Mouse (Mus musculus): ENCODE data around the gene Tef. TPM values are rescaled to one million over a fixed set of nuclear protein-coding genes. Genes with fewer than 3 reads are reported as not detected.

The Tef gene
- polyA plus RNA-seq, 1 experiment from 2014 or later: 8.4 TPM

GRCm38 (mm10) chr15:81856938-81857723 lies 54.9 kb downstream of the Tef start:
- H3K4me1 ChIP-seq: peaks cover 65% of the 10 kb centered on the region

GRCm38 (mm10) chr15:81857724-81858116 lies 55.5 kb downstream of the Tef start:
- ATAC-seq: peak; percentile 36
- Histone ChIP-seq H3K4me3 (peak overlapping the region; percentile 83), H3K27ac (peak overlapping the region; percentile 92), H3K27me3 (replicated peaks) (no peaks in the 10 kb centered on the region), H3K9ac (peak overlapping the region; percentile 92), H3K36me3 (peaks cover 22% of the 10 kb centered on the region), H3K4me1 (peaks cover 59% of the 10 kb centered on the region), H3K4me2 (peak overlapping the region; percentile 89), H3K9me3 (replicated peaks) (no peaks in the 10 kb centered on the region)
- under 1% methylated on average over 33 of the region's 33 CpGs for WGBS (ENCODE audit: insufficient replicate concordance)

More at GRCm38 (mm10) chr15:81856938-81857723, 54.9 kb downstream of the Tef start:
- Histone ChIP-seq H3K9me3 (replicated peaks) (no peaks in the 10 kb centered on the region), H3K9ac (peak overlapping the region; percentile 92), H3K4me3 (peak overlapping the region; percentile 83), H3K4me2 (peak overlapping the region; percentile 89), H3K27me3 (replicated peaks) (no peaks in the 10 kb centered on the region), H3K36me3 (peaks cover 28% of the 10 kb centered on the region), H3K27ac (peak overlapping the region; percentile 92)
- 1% methylated on average over 14 of the region's 14 CpGs for WGBS (ENCODE audit: insufficient replicate concordance)
- no peak for ATAC-seq

GRCm38 (mm10) chr15:81858138-81858516 lies 55.9 kb downstream of the Tef start:
- Histone ChIP-seq H3K4me1 (peaks cover 55% of the 10 kb centered on the region), H3K36me3 (peaks cover 18% of the 10 kb centered on the region), H3K9ac (peak overlapping the region; percentile 92), H3K9me3 (replicated peaks) (no peaks in the 10 kb centered on the region), H3K4me2 (peak overlapping the region; percentile 89), H3K27ac (peak overlapping the region; percentile 92), H3K27me3 (replicated peaks) (no peaks in the 10 kb centered on the region), H3K4me3 (peak overlapping the region; percentile 83)
- WGBS (ENCODE audit: insufficient replicate concordance): under 1% methylated on average over 23 of the region's 23 CpGs
- ATAC-seq: peak; percentile 32

GRCm38 (mm10) chr15:81858517-81859329 lies 56.5 kb downstream of the Tef start, which contains the start of gene Tob2:
TSS of gene Tob2 (minus strand) at chr15:81858796.
- Histone ChIP-seq H3K4me3 (peak within 1 kb of the TSS; percentile 83), H3K4me2 (peak within 1 kb of the TSS; percentile 89), H3K27ac (peak within 1 kb of the TSS; percentile 92), H3K9ac (peak within 1 kb of the TSS; percentile 92), H3K36me3 (peaks cover 14% of the 10 kb centered on the region), H3K4me1 (peaks cover 50% of the 10 kb centered on the region), H3K9me3 (replicated peaks) (no peaks in the 10 kb centered on the region), H3K27me3 (replicated peaks) (no peaks in the 10 kb centered on the region)
- peak; percentile 3; the same call in 1 of the 2 replicates for ATAC-seq
- WGBS (ENCODE audit: insufficient replicate concordance): under 1% methylated on average over 44 of the region's 44 CpGs

GRCm38 (mm10) chr15:81859330-81860255 lies 57.4 kb downstream of the Tef start:
- Histone ChIP-seq H3K9ac (peak overlapping the region; percentile 92), H3K4me2 (peak overlapping the region; percentile 89), H3K27ac (peak overlapping the region; percentile 92), H3K36me3 (peaks cover 14% of the 10 kb centered on the region), H3K4me1 (peaks cover 48% of the 10 kb centered on the region), H3K9me3 (replicated peaks) (no peaks in the 10 kb centered on the region), H3K4me3 (peak overlapping the region; percentile 83), H3K27me3 (replicated peaks) (no peaks in the 10 kb centered on the region)
- peak; percentile 65 for ATAC-seq
- under 1% methylated on average over 39 of the region's 39 CpGs for WGBS (ENCODE audit: insufficient replicate concordance)

- H3K9me3 ChIP-seq (replicated peaks): no peaks in the 10 kb centered on the region
- H3K4me1 ChIP-seq: peaks cover 38% of the 10 kb centered on the region
- H3K4me3 ChIP-seq: peak overlapping the region; percentile 83
- 34% methylated on average over 8 of the region's 8 CpGs for WGBS (ENCODE audit: insufficient replicate concordance)
- no peak for ATAC-seq
- H3K36me3 ChIP-seq: peaks cover 21% of the 10 kb centered on the region
- H3K27me3 ChIP-seq (replicated peaks): no peaks in the 10 kb centered on the region
- H3K4me2 ChIP-seq: peak overlapping the region; percentile 89
- H3K27ac ChIP-seq: peak overlapping the region; percentile 71
- H3K9ac ChIP-seq: no peak overlapping the region; the same call in 1 of the 2 replicates
These were observed 58.4 kb downstream of the Tef start for GRCm38 (mm10) chr15:81860471-81861135.

GRCm38 (mm10) chr15:81864238-81864637 lies 62.0 kb downstream of the Tef start:
- peaks cover 57% of the 10 kb centered on the region for H3K36me3 ChIP-seq

GRCm38 (mm10) chr15:81869985-81870384 lies 67.8 kb downstream of the Tef start:
- Histone ChIP-seq H3K36me3 (peaks cover 60% of the 10 kb centered on the region), H3K27me3 (replicated peaks) (no peaks in the 10 kb centered on the region), H3K4me1 (peaks cover 44% of the 10 kb centered on the region), H3K9me3 (replicated peaks) (no peaks in the 10 kb centered on the region), H3K4me3 (peak overlapping the region; percentile 93), H3K9ac (peak overlapping the region; percentile 85), H3K4me2 (peak overlapping the region; percentile 88), H3K27ac (peak overlapping the region; percentile 96)
- ATAC-seq: peak; percentile 68
- WGBS (ENCODE audit: insufficient replicate concordance): 68% methylated on average over 5 of the region's 5 CpGs

More at GRCm38 (mm10) chr15:81864238-81864637, 62.0 kb downstream of the Tef start:
- Histone ChIP-seq H3K4me2 (no peak overlapping the region), H3K4me1 (peaks cover 27% of the 10 kb centered on the region), H3K27me3 (replicated peaks) (no peaks in the 10 kb centered on the region), H3K9me3 (replicated peaks) (no peaks in the 10 kb centered on the region), H3K9ac (no peak overlapping the region), H3K27ac (0 out of 2 replicates have a peak overlapping the region, but pooled peaks have one; percentile 36), H3K4me3 (no peak overlapping the region)
- WGBS (ENCODE audit: insufficient replicate concordance): 78% methylated on average over 7 of the region's 7 CpGs
- no peak for ATAC-seq

GRCm38 (mm10) chr15:81871604-81872261 lies 69.5 kb downstream of the Tef start, which contains the start of gene Phf5a:
TSS of gene Phf5a (minus strand) at chr15:81871911.
- ATAC-seq: peak; percentile 85
- Histone ChIP-seq H3K27me3 (replicated peaks) (no peaks in the 10 kb centered on the region), H3K9ac (peak within 1 kb of the TSS; percentile 85), H3K9me3 (replicated peaks) (no peaks in the 10 kb centered on the region), H3K36me3 (peaks cover 43% of the 10 kb centered on the region), H3K4me1 (peaks cover 49% of the 10 kb centered on the region), H3K4me2 (peak within 1 kb of the TSS; percentile 88), H3K27ac (peak within 1 kb of the TSS; percentile 96), H3K4me3 (peak within 1 kb of the TSS; percentile 93)
- under 1% methylated on average over 30 of the region's 30 CpGs for WGBS (ENCODE audit: insufficient replicate concordance)
